Mouse (Mus musculus) mature B cell (primary cell): ENCODE measurements around the gene Dnajb14.
"Not testable (repeated sequence)": the region's sequence is repeated elsewhere in the genome, so short reads cannot be mapped to it uniquely, and the experiment has no call there.

Source experiments
- in situ Hi-C: fragments of 300-500 bp; cut with MboI; formaldehyde crosslinking; loops from 2 replicates; pipeline ENCODE4 v1.14.3; 2019

Gene Dnajb14

DNA sequence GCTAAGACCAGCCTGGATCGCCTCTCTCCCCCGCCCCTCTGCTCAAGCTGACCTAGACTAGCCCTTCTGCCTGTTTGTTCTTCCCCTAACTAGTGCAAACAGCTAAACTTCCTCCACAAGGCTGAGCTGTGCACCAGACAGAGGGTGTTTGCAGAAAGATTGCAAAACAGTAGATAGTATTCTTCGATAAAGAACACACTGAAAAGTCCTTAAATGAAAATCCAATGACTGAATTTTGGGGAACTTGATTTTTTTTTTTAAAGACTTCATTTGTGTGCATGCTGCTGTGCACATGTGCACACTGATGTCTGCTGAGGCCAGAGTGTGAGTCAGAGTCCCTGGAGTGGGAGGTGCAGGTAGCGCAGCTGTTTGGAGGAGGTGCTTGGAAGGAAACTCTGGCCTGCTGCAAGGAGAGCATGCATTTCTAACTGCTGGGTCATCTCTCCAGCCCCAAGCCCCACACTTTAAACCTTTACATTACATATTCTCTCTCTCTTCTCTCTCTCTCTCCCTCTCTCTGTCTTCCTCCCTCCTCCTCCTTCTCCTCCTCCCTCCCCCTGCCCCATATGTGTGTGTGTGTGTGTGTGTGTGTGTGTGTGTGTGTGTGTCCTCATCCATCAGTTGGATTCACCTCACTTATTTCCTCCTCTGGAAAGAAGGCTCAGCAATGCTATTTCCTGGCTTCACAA lies 84.9 kb downstream of the Dnajb14 start:
- in situ Hi-C loops = no loop called here

DNA sequence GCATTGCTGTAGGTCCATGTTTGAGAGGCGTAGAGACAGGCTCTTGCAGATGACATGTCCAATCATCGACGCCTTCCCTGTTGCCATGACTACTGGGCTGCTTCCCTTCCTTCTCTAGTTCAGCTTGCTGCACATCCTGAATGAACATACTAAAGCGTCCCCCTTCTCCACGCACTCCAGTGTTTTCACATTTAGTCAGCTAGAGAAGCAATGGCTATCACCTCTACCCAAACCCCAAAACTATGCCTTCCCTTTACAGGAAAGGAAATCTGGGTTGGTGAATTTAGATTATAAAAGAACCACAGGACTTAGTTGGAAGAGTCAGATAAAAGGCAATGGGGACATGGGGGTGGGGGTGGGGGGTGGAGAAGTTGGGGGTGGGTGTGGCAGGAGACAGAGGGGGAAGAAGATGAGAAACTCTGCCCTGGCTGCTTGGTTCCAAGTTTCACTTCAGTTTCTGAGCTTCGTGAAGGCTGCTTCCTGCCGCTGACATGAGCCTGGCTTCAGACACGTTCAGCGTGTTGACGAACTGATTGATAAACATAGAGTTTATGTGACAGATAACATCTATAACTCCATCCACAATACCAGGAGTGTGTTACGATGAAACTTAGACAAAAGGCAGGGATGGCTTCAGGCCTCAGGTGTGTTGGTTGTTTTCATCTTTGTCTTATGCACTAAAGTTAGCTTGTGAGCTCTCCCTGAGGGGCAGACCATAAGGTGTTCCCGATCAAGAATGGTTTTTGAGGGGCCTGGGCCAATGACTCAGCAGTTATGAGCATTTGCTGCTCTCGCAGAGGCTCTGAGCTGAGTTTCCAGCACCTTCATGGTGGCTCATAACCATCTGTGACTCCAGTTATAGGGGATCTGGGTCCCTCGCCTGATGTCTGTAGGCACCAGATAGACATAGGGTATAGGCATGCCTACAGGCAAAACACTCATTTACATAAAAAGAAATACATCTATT lies 85.7 kb downstream of the Dnajb14 start:
- in situ Hi-C loops = no loop called here

DNA sequence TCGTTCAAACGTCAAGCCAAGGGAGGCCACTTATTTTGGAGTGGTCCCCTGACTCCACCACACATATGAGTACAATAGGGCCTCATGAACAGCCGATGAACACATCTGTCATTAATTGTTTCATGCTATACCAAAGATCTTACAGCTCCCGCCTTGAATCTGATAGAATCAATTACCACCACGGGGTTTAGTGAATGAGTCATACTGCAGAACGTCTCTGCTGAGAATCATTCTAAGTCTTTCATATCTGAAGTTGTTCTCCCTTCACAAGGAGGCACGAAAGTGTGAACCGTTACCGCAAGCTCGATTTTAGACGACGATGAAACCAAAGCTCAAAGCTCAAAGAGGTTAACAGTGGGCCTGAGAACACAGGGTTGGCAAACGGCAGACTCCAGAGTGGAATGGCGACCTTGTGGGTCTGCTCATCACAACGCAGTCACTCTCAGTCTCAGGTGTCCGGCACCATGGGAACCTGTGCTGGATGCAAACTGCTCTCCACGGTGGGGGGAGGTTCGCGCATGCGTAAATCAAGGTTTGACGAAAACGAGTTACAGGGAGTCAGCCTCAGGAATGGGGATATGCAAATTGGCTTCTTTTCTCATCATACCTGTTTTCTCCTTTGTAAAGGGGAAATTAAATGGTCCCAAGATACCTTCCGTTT lies 86.9 kb downstream of the Dnajb14 start:
- in situ Hi-C loops = no loop called here

DNA sequence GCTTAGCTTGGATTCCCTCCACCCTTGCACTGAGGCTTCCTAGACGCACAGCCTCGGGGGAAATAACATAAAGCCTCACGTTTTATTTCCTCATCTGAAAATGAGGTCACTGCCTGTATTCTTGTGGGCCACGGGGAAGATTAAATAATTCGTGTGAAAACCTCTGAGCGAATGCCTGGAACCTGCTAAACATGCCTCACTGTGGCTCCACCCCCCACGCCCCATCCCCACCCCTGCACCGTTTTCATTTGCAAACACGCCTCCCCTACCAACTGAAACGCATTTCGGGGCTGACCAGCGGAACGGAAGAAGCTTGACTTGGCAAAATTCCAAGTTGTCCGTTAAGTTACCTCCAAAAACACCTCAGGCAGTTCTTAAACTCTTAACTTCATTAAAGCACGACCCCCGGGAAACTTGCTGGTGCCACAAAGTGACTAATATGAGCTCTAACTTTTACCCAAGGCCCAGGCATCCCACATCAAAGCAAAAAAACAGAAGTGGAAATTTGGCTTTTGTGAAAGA lies 88.1 kb downstream of the Dnajb14 start:
- in situ Hi-C loops = no loop called here

DNA sequence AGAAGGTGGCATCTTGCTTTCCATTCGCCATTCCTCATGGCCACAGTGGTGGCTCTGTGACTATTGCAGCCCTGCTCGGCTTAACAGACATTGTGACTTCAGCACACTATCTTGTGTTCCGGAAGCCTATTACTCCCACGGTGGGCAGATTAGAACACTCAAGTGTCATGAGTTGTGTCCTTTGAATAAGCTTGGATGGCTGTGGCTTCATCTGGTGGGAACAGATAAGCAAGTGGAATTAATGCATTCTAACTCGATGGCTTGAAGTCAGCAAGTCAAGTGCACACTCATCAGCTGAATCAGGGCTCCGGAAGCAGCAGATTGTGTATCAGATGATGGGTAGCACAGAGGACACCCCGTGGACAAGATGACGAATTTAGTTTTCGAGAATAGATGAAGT lies 90.4 kb downstream of the Dnajb14 start:
- in situ Hi-C loops = no loop called here

DNA sequence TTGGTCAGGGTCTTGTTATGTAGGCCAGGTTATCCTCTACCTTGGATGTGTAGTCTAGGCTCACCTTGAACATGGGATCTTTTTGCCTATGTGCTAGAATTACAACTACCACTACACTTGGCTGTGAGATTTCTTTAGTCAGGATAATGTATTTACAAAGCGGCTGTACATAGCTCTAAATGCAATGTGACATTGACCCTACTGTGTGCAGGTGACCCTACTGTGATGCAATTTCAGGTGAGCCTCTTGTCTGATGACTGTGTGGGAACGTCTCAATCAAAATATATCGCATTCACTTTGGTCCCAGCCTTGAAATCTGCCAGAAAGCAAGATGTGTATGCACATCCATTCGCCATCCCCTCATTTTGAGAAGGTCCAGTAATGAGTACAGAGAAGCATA lies 90.9 kb downstream of the Dnajb14 start:
- in situ Hi-C loops = no loop called here

DNA sequence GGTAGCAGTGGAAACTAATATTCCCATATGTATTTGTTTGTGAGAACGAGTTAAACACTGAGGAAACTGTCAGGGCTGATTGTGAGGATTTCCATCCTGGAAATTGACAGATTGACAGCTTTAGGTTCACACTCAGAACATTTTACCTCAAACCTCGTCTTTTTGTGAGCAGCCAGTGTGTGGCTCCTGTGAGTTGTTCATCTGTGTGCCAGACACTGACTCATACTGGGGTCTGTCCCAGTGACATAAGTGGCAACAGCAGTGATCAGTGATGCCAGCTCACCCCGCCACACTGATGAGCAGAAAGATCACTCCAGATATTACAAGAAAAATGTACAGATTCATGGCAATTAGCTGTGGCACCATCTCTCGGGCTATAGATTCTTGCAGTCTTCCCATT lies 92.0 kb downstream of the Dnajb14 start:
- in situ Hi-C loops = no loop called here

DNA sequence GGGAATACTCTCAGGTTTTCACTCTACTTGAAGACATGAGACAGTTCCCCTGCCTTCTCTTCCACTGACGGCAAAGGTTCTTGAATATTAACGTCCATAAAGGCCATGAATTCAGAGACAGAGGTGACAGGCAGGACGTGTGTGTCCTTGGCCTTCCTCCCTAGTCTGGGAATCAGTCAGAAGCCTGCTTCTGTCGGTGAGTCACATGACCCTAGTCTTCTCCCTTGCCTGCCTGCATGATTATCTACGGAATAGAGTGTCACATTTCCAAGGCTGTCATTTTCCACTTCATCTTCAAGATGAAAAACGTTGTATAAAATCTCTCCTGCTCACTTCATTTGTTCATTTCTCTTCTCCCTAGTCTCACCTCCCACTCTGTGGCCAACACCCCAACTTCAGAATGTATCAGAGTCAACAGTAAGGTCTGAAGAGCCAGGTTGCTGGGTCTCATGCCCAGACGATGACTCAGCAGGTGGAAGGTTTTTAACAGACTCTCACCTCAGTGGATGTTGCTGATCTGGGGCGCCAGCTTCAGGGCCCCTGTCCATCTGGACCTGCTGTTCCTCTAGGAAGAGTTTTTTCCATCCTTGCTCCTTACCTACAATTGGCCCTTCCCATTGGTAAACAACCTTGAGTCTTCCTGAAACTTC lies 94.4 kb downstream of the Dnajb14 start:
- in situ Hi-C loops = no loop called here

DNA sequence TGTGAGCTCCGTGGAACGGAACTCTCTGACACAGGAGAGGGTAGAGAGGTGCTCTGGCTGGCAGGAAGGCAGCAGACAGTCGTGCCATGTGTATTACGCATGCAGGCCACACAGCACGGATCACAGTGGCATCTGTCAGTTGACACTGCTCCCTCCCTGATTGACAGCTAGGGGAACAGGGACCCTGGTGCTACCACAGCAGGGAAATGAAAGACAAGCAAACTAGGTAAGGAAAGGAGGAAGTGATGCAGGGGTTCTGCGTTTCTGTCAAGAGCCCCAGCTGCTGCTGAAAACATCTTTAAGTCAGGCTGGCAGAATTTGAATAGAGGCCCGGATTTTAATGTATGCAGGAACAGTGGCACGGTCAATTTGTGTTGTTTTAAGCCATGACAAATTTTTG lies 96.0 kb downstream of the Dnajb14 start:
- in situ Hi-C loops = no loop called here

DNA sequence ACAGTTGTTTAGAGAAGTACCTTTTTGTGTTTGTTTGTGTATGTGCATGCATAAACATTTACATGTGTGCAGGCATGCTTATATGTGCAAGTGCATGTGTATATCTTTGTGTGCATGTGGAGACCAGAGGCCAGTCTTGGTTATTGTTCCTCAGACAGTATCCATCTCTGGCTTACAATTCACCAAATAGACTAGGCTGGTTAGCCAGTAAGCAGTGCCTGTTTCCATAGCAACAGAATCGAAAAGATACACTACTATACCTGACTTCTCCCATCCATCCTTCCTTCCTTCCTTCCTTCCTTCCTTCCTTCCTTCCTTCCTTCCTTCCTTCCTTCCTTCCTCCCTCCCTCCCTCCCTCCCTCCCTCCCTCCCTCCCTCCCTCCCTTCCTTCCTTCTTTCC lies 96.5 kb downstream of the Dnajb14 start:
- in situ Hi-C loops = not testable (repeated sequence)
